Mouse (Mus musculus): ENCODE measurements around the gene Adora1.

The Adora1 gene

DNA sequence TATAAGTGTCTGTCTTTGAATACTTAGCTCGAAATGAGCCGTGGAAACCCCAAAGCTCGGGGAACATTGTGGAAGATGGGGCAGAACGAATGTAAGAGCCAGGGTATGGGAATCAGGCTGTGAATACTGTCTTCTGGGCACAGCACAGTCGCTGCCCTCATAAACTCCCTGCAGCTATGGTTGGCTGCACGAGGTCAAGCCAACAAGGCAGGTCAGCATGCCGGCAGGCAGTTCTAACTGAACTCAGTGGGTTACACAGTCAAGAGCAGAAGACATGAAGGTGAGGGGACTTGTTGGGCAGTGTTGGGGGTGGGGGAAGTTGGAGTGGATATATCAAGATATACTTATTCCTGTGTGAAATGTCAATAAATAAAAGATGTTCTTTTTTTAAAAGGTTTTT lies 20.2 kb downstream of the Adora1 start:
- DNase-seq = no peak

DNA sequence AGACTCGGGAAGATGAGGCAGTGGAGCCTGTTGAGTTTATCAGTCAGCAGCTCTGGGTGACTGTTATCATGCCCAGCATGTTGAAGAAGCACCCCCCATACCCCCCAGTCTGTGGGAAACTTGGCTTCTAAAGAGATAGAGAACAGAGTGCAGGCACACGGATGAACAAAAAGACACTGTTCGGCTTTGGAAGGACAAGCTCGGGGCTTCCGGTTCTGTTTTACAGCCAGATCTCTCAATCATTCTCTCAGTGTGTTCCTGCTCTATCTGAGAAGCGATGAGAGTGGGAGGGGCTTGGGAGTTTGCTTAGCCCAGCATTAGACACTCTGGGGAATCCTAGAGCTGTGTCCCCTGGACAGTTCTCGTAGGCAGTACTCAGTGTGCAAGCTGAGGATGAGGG lies 21.8 kb downstream of the Adora1 start:
- DNase-seq = no peak

- DNase-seq = no peak
These were observed 22.9 kb downstream of the Adora1 start for GRCm38 (mm10) chr1:134212351-134212750.

GRCm38 (mm10) chr1:134211631-134212030 lies 23.6 kb downstream of the Adora1 start:
- no peak for DNase-seq

DNA sequence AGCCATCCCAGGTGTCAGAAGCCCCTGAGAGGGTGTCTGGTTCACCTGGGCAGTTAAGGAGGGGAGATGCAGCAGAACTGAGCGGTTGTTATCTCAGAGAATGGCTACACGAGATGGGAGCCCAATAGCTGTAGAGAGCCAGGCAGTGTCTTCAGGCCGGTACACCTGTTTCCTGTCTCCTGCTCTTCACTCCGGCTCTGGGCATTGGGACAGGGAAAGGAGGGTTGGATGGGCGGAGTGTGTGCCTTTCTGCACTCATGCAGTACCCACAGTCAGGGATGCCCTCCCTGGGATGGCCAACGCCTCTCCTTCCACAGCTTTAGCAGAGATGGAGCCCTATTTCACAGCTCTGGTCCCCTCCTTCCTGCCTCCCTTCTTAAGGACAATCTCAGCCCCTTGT lies 24.2 kb downstream of the Adora1 start:
- no peak for DNase-seq

DNA sequence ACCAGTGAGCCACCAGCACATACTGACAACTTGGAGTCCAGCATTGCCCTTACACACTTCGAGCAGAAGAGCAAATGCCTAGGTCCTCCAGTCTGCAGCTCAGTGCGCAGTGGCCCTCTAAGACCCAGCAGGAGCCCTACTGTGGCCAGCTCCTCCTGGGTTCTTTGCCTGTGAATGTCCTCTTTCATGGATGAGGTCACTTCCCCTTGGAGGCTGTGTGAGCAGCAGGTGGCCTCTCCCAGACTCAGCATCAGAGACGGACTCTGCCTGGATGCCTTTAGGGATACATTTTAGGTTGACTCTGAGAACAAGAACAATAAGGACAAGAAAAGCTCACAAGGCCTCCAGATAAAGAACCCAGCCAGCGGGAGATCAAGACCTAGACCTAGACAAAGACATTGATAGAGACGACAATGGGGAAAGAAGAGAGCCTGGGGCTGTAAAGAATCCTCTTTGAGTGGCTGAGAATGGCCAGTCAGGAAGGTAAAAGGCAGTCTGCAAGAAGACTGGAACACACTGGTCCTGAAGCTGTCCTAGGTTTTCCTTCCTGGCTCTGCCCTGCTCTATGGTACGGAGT lies 25.0 kb downstream of the Adora1 start:
- no peak for DNase-seq

DNA sequence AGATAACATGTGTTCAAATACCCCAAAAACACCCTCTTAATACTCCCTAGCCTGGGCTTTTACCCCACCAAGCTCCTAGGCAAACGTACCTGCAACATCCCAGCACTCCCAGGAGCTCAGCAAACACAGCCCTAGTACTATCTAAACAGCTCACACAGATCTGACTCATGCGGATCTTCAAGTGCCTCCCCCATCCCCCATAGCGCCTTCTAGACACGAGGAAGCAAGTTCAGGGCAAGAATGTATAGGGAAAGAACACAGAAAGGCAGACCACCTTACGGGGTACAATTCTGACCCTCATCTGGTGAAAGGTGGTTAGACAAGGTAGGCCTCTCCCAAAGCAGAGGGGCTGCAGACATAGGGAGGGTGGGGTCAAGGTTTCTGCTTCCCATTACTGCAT lies 29.1 kb downstream of the Adora1 start:
- DNase-seq = peak; percentile 34

- peak; percentile 28 for DNase-seq
These were observed 29.8 kb downstream of the Adora1 start for GRCm38 (mm10) chr1:134205296-134206018.

DNA sequence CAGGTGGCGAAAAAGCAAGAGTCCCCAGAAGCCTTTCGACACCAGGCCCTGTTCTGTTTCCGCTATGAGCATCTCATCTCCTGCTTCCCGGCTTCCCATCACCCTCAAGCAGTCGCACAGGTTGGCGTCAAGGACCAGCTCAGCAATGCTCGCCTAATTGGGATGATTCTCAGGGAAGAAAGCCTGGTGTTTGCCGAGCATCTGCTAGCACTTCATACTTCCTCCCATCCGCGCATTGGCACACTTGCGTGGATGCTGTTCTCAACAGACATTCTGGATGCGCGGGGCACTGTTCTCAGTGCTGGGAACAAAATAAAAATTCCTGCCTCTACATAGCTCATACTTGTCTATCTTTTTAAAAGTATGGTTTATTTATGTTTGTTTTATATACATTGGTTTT lies 31.0 kb downstream of the Adora1 start:
- no peak for DNase-seq

DNA sequence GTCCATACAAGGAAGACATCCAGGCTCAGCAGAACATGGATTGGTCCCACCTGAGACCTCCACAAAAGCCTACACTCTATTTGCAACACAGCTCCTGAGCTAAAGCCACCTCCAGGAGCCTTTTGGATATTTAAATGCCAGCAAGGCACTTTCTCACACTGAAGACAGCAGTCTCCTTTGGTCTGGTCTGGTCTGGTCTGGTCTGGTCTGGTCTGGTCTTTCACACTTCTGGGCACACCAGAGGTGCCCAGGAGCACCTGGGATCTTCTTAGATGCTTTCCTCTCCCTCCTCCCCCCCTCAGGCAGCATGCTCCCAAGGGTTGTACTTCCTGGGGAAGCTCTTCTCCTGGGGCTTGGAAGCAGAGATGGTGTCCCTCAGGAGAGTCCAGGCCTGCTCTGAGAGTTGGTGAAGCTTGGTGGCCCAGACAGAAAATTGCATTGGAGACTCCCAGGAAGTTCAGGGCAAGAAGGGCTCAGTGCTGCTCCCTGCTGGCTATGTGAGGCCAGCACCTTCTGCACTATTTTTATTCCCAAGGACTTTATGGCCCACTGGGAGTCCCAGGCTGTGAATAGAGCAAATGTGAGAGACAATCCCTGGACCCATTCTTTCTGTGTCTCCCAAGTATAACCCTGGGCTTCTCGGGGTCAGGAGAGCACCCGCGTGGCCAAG lies 33.3 kb downstream of the Adora1 start:
- peak; percentile 79 for DNase-seq

- DNase-seq = no peak
These were observed 34.1 kb downstream of the Adora1 start for GRCm38 (mm10) chr1:134200998-134201686.

DNA sequence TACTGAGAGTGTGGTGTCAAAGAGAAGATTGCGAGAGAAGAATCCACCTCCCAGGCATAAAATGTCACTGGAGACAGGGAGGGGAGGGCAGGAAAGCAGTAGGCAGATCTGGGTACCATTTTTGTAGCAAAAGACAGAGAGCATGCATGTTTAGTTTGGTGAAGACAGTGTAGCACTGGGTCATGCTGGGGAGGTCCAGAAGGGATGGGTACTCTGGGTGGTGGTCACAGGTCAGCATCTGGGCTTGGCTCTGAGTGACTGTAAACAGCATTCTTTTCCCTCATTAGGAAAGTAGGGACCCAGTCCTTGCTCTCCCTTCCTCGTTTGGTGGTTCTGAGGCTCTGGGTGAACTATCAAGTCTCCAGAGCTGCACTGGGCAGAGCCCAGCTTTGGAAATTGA lies 34.8 kb downstream of the Adora1 start:
- DNase-seq = no peak

- no peak for DNase-seq
These were observed 36.8 kb downstream of the Adora1 start for GRCm38 (mm10) chr1:134198197-134198995.

DNA sequence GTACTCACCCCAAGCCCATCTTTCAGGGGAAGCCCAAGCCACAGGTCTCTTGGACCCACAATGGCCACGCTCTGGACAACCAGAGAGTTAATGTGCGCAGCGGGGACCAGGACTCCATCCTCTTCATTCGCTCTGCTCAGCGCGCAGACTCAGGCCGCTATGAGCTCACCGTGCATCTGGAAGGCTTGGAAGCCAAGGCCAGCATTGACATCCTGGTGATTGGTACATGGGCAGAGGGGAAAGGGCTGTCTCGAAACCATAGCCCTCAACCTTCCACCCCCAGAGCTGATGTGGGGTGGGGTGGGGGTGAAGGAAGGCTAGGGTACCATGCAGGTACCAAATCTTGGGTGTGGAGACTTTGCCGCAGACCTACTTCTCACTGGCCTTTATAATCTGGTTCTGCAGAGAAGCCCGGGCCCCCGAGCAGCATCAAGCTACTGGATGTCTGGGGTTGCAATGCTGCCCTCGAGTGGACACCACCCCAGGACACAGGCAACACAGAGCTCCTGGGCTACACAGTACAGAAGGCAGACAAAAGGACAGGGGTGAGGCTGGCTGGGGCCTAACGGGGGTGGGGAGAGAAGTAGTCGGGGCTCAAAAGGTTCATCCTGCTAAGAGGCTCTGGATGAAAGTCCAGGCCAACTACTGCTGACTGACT lies 37.8 kb downstream of the Adora1 start:
- DNase-seq = no peak

DNA sequence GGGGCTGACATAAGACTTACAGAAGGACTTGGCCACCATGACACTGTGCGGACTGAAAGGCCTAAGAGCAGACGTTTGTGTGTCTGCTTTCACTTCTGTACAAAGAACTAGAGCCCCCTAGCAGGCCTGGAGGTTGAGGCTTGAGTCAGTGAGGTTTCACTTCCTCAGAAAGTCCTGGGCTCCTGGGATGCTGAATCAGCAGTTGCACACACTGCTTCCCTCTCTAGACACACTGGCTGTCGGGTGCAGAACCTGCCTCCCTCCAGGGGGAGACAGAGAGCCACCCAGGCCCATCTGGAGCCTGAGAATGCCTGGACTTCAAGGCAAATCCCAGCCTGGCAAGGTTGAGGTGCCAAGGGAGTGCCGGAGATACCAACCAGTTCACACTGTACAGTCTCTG lies 38.8 kb downstream of the Adora1 start:
- DNase-seq = peak; percentile 87

DNA sequence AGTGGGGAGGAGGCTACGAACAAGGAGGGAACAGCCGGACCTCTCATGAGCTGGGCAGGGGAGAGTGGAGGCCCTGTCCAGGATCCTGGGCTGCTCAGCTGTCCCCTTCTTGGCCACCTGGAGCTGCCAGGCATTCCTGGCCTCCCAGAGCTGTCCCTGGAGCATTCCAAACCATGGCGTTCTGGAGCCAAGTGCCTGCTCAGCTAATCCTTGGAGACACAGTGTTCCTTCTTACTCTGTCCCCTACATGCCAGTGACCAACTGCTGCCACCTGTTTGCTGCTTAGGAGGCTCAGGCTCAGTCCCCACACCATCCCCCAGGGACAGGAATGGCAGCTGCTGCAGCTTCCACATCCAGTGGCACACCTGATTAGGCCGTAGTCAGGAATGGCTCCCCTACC lies 39.3 kb downstream of the Adora1 start:
- peak; percentile 37 for DNase-seq

DNA sequence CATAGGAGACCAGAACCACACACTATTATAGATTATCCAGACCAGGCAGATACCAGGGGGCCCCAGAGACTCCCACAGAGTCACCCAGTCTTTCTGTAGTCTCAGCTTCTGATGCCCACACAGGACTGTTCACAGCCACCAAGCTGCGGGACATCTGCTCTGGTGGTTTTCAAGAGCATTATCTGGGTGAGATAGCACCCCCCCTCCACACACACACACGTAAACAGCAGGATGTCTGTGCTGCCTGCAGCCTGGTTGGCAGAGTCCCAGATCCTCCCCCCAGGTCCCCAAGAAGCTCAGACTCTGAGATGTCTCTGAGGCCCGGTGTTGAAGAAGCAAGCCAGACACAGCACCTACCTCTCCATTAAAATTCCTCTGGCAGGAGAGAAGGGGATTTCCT lies 39.7 kb downstream of the Adora1 start:
- no peak for DNase-seq

DNA sequence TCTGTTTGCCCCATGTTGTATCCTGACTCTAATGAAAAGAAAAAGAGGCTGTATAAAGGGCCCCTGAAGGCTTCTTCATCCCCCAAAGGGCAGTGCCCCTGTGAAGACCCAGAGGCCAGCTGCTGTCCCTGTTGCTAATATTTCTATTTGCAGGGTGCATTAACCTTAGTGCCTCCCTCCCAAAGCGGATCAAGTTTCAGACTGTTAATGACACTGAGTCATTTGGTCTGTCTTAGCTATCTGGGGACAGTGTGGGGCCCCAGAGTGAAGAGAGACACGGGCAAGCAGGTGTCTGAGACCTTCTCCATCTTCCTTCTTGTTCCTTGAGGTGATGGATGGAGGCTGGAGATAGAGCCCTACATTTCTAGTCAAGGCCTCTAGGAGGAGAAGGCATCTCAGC lies 40.1 kb downstream of the Adora1 start:
- no peak for DNase-seq

DNA sequence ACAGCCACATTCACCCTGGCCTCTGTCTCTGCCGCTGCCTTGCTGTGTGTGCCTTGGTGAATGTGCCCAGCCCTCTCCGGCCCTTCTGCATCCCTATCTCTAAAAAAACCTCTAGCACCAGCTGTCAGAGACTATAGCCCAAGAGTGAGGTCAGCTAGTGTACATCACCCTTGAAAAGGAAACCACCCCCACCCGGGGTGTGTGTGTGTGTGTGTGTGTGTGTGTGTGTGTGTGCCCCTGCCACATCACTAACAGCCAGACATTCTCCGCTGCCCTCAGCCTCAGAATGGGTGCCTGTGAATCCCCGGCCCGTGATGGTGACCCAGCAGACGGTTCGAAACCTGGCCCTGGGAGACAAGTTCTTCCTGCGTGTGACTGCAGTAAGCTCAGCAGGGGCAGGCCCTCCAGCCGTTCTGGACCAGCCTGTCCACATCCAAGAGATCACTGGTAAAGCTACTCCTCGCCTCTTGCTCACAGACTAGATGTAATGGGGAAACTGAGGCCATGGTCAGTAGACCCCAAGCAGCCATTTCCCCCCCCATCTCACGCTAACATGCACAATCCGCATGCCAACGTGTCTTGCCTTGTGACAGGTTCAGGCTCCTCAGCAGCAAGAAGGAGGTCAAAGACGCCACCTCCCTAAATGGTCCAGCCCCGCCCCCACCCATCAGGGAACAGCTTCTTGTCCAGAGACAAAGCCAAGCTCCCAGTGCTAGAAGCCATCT lies 40.8 kb downstream of the Adora1 start:
- DNase-seq = no peak

- DNase-seq = no peak
These were observed 41.5 kb downstream of the Adora1 start for GRCm38 (mm10) chr1:134193674-134194197.

- no peak for DNase-seq
These were observed 42.1 kb downstream of the Adora1 start, which contains the start of gene Mybph for GRCm38 (mm10) chr1:134193126-134193525. Gene Mybph, plus strand, starts transcription at chr1:134193448.
